Mouse (Mus musculus) adrenal gland, adult 18-20 months (tissue): ENCODE results near the gene Crat. TPM values are rescaled to one million over a fixed set of nuclear protein-coding genes. Genes with fewer than 3 reads are reported as not detected.

Source experiments
- microRNA-seq, 2 experiments: library from miRNA; unstranded; fragments of <30 nt; microRNA quantifications; one replicate each; pipeline ENCODE4 v1.2.0; 2021; ENCODE audit warnings: borderline number of aligned reads in 2 of 2
- total RNA-seq, 2 experiments: library from RNA; stranded (reverse); gene quantifications; 1 replicate in 1 of 2; 2 replicates in 1 of 2; pipeline ENCODE4 v1.2.3; 2021

Crat gene
- total RNA-seq, 2 experiments from 2014 or later = 175 to 243 TPM

Small RNAs within 50 kb of the gene (microRNA-seq; reads per million reads assigned to microRNA genes)
- 0 reads per million in 2 experiments for gene Gm47292

Other genes starting within 250 kb of the Crat start
- gene Endog, start 244.3 kb downstream of the Crat start, total RNA-seq = 10 to 100 TPM; 34.0 to 40.6 TPM
- 10 to 100 TPM; 21.1 to 25.4 TPM for gene Spout1, start 237.4 kb downstream of the Crat start, total RNA-seq
- 10 to 100 TPM; 18.2 to 26.3 TPM for gene Kyat1, start 210.0 kb downstream of the Crat start, total RNA-seq
- 10 to 100 TPM; 61.9 to 64.7 TPM for gene Lrrc8a, start 178.1 kb downstream of the Crat start, total RNA-seq
- 1 to 10 TPM; 1.4 to 2.3 TPM for gene Gm28035, start 175.2 kb downstream of the Crat start, total RNA-seq
- gene Phyhd1, start 149.6 kb downstream of the Crat start, total RNA-seq = 10 to 100 TPM; 13.6 to 18.0 TPM
- gene Gm28038, start 134.8 kb downstream of the Crat start, total RNA-seq = not detected
- 10 to 100 TPM; 40.8 to 41.6 TPM for gene Dolk, start 129.5 kb downstream of the Crat start, total RNA-seq
- gene Nup188, start 129.4 kb downstream of the Crat start, total RNA-seq = 10 to 100 TPM; 29.6 to 30.3 TPM
- gene Sh3glb2, start 56.5 kb downstream of the Crat start, total RNA-seq = 10 to 100 TPM; 88.6 to 92.1 TPM
- gene Miga2, start 51.6 kb downstream of the Crat start, total RNA-seq = 100 to 1,000 TPM in 1 of 2 experiments, 10 to 100 TPM in 1; 83.1 to 102 TPM
- 10 to 100 TPM; 13.2 to 15.2 TPM for gene Dolpp1, start 23.6 kb downstream of the Crat start, total RNA-seq
- gene Ptpa, start 226 bp upstream of the Crat start, total RNA-seq = 100 to 1,000 TPM; 134 to 138 TPM
- 1 to 10 TPM; 3.1 to 5.1 TPM for gene Ier5l, start 58.4 kb upstream of the Crat start, total RNA-seq
- under 1 TPM in 1 of 2 experiments, not detected in 1; 0.51 TPM for gene Cstad, start 179.2 kb upstream of the Crat start, total RNA-seq